Mouse (Mus musculus): ENCODE measurements around the gene Adam19.
"Not testable (repeated sequence)": the region's sequence is repeated elsewhere in the genome, so short reads cannot be mapped to it uniquely, and the experiment has no call there.

Gene Adam19

GRCm38 (mm10) chr11:46131022-46131986, 75.5 kb downstream of the Adam19 start:
- DNase-seq (ENCODE audit: low spot score) = no peak

- DNase-seq (ENCODE audit: low spot score) = no peak
These were observed 79.1 kb downstream of the Adam19 start for GRCm38 (mm10) chr11:46134899-46135298.

DNA sequence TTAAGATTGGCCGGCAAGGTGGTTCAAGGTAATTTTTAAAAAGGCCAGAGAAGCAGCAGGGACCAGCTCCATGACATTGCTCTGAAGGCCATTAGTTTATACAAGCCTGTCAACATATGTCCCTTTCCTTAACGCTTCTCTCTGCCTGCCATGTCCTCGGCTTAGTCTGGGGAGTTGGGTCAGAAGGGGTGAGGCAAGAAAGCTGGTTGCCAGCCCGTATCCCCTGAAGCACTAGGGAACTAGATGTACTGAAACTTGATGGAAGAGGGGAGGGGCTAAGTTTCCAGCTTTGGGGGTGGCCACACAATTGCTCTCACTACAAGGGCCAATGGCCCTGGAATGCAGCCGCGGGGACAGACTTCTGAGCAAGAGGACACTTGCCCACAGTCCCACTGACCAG, 87.5 kb downstream of the Adam19 start:
- no peak for DNase-seq (ENCODE audit: low spot score)

GRCm38 (mm10) chr11:46145163-46145875, 89.5 kb downstream of the Adam19 start:
- DNase-seq (ENCODE audit: low spot score) = no peak

DNA sequence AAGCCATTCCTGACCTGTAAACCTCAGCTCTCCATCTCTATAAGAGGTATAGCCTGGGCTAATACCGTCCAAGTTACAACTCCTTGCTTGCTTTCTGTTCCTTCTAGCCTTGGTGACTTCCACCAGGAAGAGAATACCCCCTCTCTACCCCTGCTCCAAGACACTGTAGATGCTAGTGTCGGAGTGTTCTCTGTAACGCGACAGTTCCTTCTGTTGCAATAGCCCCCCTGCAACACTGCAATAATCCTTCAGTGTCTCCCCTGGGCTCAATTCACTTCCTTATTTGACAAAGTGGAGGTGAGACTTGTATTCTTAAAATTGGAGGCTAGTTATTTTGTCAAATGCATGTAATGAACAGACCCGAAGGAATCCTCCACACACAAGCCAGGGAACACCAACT, 90.8 kb downstream of the Adam19 start:
- no peak for DNase-seq (ENCODE audit: low spot score)

DNA sequence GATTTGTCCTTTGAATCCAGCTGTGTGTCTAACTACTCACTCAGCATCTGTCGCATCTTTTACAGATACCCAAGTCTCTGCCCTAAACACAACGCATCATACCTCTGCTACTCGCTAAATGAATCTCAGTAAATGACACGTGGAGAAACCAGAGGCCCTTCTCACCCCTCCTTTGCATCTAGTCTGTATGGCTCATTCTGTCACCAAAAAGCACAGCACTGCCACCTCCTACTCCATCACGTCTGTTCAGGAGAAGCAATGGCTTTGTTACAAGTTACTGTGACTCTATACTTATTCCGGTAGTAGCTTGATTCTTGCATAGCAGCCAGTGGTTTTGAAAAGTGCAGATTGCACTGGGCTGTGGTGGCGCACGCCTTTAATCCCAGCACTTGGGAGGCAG, 101.2 kb downstream of the Adam19 start:
- DNase-seq (ENCODE audit: low spot score) = no peak

DNA sequence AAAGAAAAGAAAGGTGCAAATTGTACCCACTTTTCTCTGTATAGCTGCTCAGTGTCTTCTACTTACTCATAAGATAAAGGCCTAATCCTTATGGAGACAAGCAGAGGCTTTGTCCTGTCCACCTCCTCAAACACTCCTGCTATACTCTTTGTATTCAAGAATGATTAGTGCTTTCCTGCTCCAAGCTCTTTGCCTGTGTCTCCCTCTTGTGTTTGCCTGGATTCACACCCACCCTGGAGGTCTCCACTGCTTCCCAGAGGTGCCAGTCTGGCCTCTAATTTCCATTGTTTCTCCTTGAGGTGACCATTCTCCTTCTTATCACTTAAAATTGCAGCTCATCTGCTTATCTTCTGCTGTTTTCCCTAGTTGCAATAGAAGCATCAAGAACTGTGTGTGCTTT, 101.7 kb downstream of the Adam19 start:
- DNase-seq (ENCODE audit: low spot score) = no peak

DNA sequence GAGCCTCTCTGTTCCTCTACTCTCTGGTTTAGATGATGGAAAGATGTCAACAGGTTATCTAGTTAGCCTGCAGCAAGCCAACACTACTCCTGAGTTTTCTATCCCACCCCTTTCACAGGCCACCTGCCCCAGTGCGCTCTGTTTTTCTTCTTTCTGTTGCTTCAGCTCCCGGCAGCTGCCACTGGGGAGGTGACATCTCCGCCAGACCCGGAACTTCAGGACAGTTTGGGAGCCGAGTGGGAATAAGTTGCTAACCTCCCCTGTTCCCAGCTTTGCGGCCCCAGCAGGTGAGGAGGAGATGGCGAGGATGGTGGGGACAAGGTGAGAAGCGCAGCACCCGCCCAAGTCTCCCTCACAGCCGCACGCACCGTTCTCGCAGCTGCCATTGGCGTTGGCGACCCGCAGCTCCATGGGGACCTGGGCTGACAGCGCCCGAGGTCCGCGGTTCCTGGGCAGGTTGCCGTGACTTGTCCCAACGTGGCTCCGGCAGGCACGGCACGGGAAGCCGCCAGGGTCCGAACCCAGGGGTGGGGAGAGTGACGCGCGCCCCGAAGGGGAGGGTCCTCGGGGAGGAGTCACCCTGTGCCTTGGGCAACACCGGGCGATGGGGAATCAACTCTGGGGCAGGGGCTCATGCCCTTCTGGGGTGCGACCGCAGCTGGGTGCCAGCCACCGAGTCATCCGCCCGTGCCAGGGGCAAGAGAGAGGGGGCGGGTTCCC, 110.2 kb downstream of the Adam19 start, which contains the start of gene Nipal4:
Nipal4 (minus strand) TSS at position 643 of the 720 bp plus-strand sequence.
- DNase-seq (ENCODE audit: low spot score) = no peak

- DNase-seq (ENCODE audit: low spot score) = no peak
These were observed 112.7 kb downstream of the Adam19 start for GRCm38 (mm10) chr11:46168506-46168905.

GRCm38 (mm10) chr11:46169908-46170307, 114.1 kb downstream of the Adam19 start:
- DNase-seq (ENCODE audit: low spot score) = no peak

DNA sequence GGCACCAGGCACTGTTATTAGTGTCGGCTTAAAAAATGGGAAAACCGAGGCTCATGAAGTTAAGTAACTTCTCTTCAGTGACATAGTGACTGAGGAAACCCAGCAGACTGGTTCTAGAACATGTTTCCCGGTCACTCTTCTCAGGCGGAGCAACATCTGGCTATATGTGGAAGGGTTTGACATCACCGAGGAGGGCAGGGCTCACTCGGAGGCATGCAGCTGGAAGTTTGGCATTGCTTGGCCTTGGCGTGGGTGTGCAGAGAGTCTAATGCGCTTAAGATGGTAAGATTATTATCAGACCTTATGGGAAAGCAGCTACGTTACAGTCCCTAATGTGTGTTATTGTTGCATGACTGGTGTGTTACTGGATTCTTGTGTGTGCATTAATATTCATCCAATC, 116.3 kb downstream of the Adam19 start:
- DNase-seq (ENCODE audit: low spot score) = no peak

DNA sequence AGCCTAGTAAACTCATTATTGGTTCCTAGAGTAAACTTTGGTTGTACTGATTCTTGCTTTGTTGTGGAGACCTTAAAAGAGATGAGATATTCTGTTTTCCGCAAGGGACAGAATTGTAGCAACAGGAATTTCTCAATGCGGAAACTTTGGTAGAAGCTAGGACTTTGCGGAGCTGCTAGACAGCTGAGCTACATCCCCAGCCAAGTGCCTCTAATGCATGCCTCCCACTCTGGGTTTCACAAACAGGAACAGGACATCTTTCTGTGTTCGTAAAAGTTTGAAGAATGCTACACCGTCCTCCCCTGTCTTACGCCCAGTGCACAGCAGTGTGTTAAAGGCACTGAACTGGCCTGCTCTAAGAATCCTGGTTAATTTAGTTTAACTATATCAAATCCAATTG, 120.4 kb downstream of the Adam19 start:
- no peak for DNase-seq (ENCODE audit: low spot score)

DNA sequence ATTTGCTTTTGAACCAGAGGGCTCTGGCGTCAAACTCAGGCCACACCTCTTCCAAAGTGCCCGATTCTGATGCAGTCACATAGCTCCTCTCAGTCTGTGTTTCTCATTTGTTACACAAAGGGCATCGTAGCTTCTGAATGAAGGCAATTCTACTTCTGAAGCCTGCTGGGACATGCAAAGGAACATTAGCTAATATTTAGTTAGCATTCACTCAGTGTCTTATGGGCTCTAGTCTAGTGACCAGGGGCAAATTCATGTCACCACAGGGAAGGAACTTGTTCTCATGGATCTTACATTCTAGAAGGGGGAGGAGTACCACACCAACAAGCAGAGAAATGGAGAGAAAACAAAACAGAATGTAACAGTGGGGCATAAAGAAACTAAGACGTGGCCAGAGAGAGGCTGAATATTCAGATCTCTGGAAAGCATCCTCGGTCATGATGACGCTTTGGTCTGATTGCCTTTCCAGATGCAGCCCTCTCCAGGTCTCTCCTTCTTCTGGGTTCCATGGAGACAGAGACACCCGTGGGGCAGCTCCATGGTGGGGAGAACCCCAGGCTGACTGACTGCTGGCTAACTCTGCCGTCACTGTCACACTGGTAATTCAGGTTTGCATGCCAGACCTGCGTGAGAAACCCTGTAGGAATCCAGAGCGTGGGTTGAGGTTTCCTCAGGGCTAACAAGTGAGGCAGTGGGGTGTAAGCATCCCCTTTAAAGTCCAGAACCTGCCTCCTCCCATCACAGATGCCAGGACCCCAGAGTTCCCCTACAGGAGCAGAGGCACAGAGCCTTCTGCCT, 121.7 kb downstream of the Adam19 start:
- no peak for DNase-seq (ENCODE audit: low spot score)

DNA sequence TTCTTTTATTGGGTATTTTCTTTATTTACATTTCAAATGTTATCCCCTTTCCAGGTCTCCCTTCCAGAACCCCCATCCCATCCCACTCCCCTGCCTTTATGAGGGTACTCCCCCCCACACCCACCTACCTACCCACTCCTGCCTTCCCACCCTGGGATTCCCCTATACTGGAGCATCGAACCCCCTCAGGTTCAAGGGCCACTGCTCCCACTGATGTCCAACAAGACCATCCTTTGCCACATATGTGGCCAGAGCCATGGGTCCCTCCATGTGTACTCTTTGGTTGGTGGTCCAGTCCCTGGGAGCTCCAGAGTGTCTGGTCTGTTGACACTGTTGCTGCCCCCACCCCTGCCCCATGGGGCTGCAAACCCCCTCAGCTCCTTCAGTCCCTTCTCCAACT, 126.2 kb downstream of the Adam19 start:
- DNase-seq (ENCODE audit: low spot score) = not testable (repeated sequence)

DNA sequence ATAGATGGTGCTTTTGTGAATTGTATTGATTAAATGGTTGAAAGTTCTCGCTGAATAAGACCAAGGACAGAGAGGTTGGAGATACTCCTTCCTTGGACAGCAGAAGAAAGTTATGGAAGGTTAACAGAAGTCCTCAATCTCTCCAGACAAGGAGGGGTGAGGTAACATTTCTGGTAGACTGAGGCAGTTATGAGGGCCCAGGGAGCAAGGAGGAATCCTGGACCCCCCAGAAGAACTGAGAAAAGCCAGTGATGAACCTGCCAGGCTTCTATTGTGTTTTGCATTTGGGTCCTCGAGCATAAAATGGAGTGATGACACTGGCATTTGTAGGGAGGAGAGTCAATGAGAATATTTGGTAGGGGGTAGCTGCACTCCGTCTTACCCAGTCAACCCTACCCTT, 129.2 kb downstream of the Adam19 start:
- DNase-seq (ENCODE audit: low spot score) = no peak

GRCm38 (mm10) chr11:46185486-46185885, 129.7 kb downstream of the Adam19 start:
- no peak for DNase-seq (ENCODE audit: low spot score)

DNA sequence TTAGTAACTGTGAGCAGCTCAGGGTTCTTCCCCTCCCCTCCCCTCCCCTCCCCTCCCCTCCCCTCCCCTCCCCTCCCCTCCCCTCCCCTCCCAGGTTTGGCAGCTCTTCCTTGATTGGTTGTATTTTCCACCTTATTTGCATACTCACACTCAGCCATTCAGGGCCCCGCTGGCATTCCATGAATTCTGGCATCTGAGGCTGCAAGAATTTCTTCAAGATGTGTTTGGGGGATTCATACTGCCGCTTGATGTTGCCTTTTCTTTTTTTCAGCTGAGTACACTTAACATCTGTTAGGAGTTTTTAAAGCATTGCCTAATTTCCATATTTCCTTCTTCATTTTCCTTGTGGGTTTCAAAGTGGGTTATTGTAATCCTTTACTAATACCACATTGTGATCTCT, 132.5 kb downstream of the Adam19 start:
- DNase-seq (ENCODE audit: low spot score) = no peak

- DNase-seq (ENCODE audit: low spot score) = no peak
These were observed 138.4 kb downstream of the Adam19 start for GRCm38 (mm10) chr11:46194175-46194574.
